Mouse (Mus musculus) erythroblast, adult 5-6 weeks (primary cell): ENCODE data around the gene Gtse1. TPM values are rescaled to one million over a fixed set of nuclear protein-coding genes. Genes with fewer than 3 reads are reported as not detected.
A peak's percentile ranks its signal among the peaks of the same experiment; 100 is the strongest.

Experiments used
- ATAC-seq: replicated peaks from 2 replicates; pipeline ENCODE4 v1.8.0; 2016; ENCODE audit warnings: moderate number of reproducible peaks, mild to moderate bottlenecking, moderate TSS enrichment, inconsistent platforms; ENCODE audit not compliant: poor library complexity, low FRiP score, severe bottlenecking
- total RNA-seq, 2 experiments: library from RNA; stranded (forward) in 1 of 2; stranded (reverse) in 1 of 2; fragments of 150-400 nt in 1 of 2; fragments of 200-764, 138-1000 nt in 1 of 2; gene quantifications; 2 replicates each; pipeline versions ENCODE4 v1.2.3 to v1.2.4; 2015 to 2017; ENCODE audit warnings: low replicate concordance in 2 of 2

Gene Gtse1
- total RNA-seq, 2 experiments from 2014 or later = 8.6 to 10.0 TPM

GRCm38 (mm10) chr15:85913605-85914004, 54.1 kb downstream of the Gtse1 start:
- peak; percentile 65 for ATAC-seq

- no peak for ATAC-seq
These were observed 59.8 kb downstream of the Gtse1 start for GRCm38 (mm10) chr15:85919191-85919891.

GRCm38 (mm10) chr15:85919892-85920248, 60.3 kb downstream of the Gtse1 start:
- no peak for ATAC-seq

- no peak for ATAC-seq
These were observed 62.3 kb downstream of the Gtse1 start for GRCm38 (mm10) chr15:85921855-85922254.

Other genes with a start within 250 kb of the Gtse1 start
- not detected in 2 replicates for gene Ppara, start 124.8 kb upstream of the Gtse1 start, total RNA-seq (2015; ENCODE audit: low replicate concordance)
- not detected in 2 replicates for gene Ppara, start 124.8 kb upstream of the Gtse1 start, total RNA-seq (2017; ENCODE audit: low replicate concordance)
- gene Cdpf1, start 48.0 kb upstream of the Gtse1 start, total RNA-seq (2015; ENCODE audit: low replicate concordance) = 7.3 and 23.1 TPM in 2 replicates
- 3.1 and 11.3 TPM in 2 replicates for gene Cdpf1, start 48.0 kb upstream of the Gtse1 start, total RNA-seq (2017; ENCODE audit: low replicate concordance)
- not detected in 2 replicates for gene Pkdrej, start 38.0 kb upstream of the Gtse1 start, total RNA-seq (2015; ENCODE audit: low replicate concordance)
- not detected in 2 replicates for gene Pkdrej, start 38.0 kb upstream of the Gtse1 start, total RNA-seq (2017; ENCODE audit: low replicate concordance)
- gene Ttc38, start 27.4 kb upstream of the Gtse1 start, total RNA-seq (2015; ENCODE audit: low replicate concordance) = 1.2 and 5.2 TPM in 2 replicates
- gene Ttc38, start 27.4 kb upstream of the Gtse1 start, total RNA-seq (2017; ENCODE audit: low replicate concordance) = 1.6 and 2.0 TPM in 2 replicates
- 0.96 and 6.7 TPM in 2 replicates for gene Trmu, start 19.6 kb downstream of the Gtse1 start, total RNA-seq (2015; ENCODE audit: low replicate concordance)
- 4.6 and 9.4 TPM in 2 replicates for gene Trmu, start 19.6 kb downstream of the Gtse1 start, total RNA-seq (2017; ENCODE audit: low replicate concordance)
- 0.38 and 1.5 TPM in 2 replicates for gene Celsr1, start 174.0 kb downstream of the Gtse1 start, total RNA-seq (2015; ENCODE audit: low replicate concordance)
- 0.60 and 0.98 TPM in 2 replicates for gene Celsr1, start 174.0 kb downstream of the Gtse1 start, total RNA-seq (2017; ENCODE audit: low replicate concordance)
- gene Gramd4, start 197.9 kb downstream of the Gtse1 start, total RNA-seq (2015; ENCODE audit: low replicate concordance) = 3.3 and 7.3 TPM in 2 replicates
- 8.4 and 11.0 TPM in 2 replicates for gene Gramd4, start 197.9 kb downstream of the Gtse1 start, total RNA-seq (2017; ENCODE audit: low replicate concordance)